Mouse (Mus musculus): ENCODE measurements at regions not wholly inside any gene's neighbourhood (a gene's known extent, or its start where the extent isn't known, plus 50 kb on each side); places are given as distances from the start of the nearest gene placed in this dataset.

DNA sequence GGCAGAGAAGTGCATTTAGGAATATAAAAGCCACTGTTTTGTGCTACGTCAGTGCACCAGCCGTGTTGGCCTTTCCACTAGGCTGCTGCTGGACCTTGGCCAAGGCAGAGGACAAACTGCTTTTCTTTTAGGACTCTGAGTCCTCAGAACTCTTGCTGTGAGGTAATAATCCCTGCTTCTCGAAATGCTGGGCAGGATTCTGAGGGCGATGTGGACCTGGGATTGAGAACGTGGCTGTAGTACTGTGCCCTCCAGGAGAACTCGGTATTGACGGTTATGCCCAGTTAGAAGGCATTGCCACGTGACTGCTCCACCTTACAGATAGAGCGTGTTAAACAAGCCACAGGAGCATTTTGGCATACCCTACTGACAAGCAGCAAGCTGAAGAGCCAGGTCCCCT is 236.6 kb upstream of the Dynlrb2 start:
- TF ChIP-seq GATA1 (IDR thresholded peaks at IDR 0.05; ENCODE audit: borderline replicate concordance, low read length) (no peak), FLI1 (IDR thresholded peaks at IDR 0.05; ENCODE audit: low read length) (no peak)
